Mouse (Mus musculus) limb, embryonic 13.5 days (tissue): ENCODE data around the gene Trarg1. TPM values are rescaled to one million over a fixed set of nuclear protein-coding genes. Genes with fewer than 3 reads are reported as not detected.
A peak's percentile ranks its signal among the peaks of the same experiment; 100 is the strongest.

Source experiments
- ATAC-seq: fragments of 200-750 bp; cut with Nextera tagmentation; 2 replicates; pipeline ENCODE4 v1.8.0; 2017; ENCODE audit warnings: low read depth, moderate number of reproducible peaks, moderate TSS enrichment; ENCODE audit not compliant: low FRiP score
- H3K27ac ChIP-seq: fragments of 300-500 bp; sonication (generic); 2 replicates; pipeline ENCODE4 v1.5.1; 2015; ENCODE audit warnings: inconsistent platforms, mild to moderate bottlenecking, moderate library complexity
- H3K27me3 ChIP-seq: fragments of 300-500 bp; sonication (generic); 2 replicates; pipeline ENCODE4 v1.6.1; 2015; ENCODE audit warnings: mild to moderate bottlenecking, inconsistent platforms
- H3K36me3 ChIP-seq: fragments of 300-500 bp; sonication (generic); 2 replicates; pipeline ENCODE4 v1.6.1; 2015; ENCODE audit warnings: inconsistent platforms, mild to moderate bottlenecking, moderate library complexity
- H3K4me1 ChIP-seq: fragments of 300-500 bp; sonication (generic); 2 replicates; pipeline ENCODE4 v1.6.1; 2015; ENCODE audit warnings: inconsistent platforms
- H3K4me2 ChIP-seq: fragments of 300-500 bp; sonication (generic); replicated peaks from 2 replicates; pipeline ENCODE4 v1.6.1; 2015; ENCODE audit warnings: inconsistent platforms, mild to moderate bottlenecking, moderate library complexity
- H3K4me3 ChIP-seq: fragments of 300-500 bp; sonication (generic); 2 replicates; pipeline ENCODE4 v1.5.1; 2015; ENCODE audit warnings: moderate library complexity, mild to moderate bottlenecking, inconsistent platforms
- H3K9ac ChIP-seq: fragments of 300-500 bp; sonication (generic); 2 replicates; pipeline ENCODE4 v1.6.1; 2015; ENCODE audit warnings: mild to moderate bottlenecking, inconsistent platforms
- H3K9me3 ChIP-seq: fragments of 300-500 bp; sonication (generic); 2 replicates; pipeline ENCODE4 v1.6.1; 2016; ENCODE audit warnings: inconsistent platforms
- WGBS: fragments of 180-500 bp; shearing (Covaris S2); methylation state at CpG from one replicate; pipeline ENCODE4 v1.1.7; 2015; 5-methylcytosine and 5-hydroxymethylcytosine counted together
- polyA plus RNA-seq: library from polyadenylated mRNA; unstranded; fragments of >200 nt; fragmentation: Nextera tagmentation; extraction: Ambion mirVana; gene quantifications from 2 replicates; pipeline ENCODE4 v1.2.1, GENCODE M21; 2015

The Trarg1 gene
- polyA plus RNA-seq, 1 experiment from 2014 or later: 0.37 TPM

- no peak for ATAC-seq
- H3K9me3 ChIP-seq: no peaks in the 10 kb centered on the region
- peaks cover 20% of the 10 kb centered on the region for H3K4me1 ChIP-seq
- H3K9ac ChIP-seq: 0 out of 2 replicates have a peak overlapping the region, but pooled peaks have one; percentile 58
- 5% methylated on average over 10 of the region's 10 CpGs for WGBS
- H3K36me3 ChIP-seq: no peaks in the 10 kb centered on the region
- H3K4me2 ChIP-seq: peak overlapping the region; percentile 52
- no peak overlapping the region for H3K27ac ChIP-seq
- H3K27me3 ChIP-seq: no peaks in the 10 kb centered on the region
- peak overlapping the region; percentile 28 for H3K4me3 ChIP-seq
Measured at GRCm38 (mm10) chr11:76655106-76655505, 24.5 kb upstream of the Trarg1 start.

- no peak for ATAC-seq
- H3K9ac ChIP-seq: no peak overlapping the region
Measured at GRCm38 (mm10) chr11:76657450-76657970, 22.1 kb upstream of the Trarg1 start.

GRCm38 (mm10) chr11:76659138-76659930 is 20.3 kb upstream of the Trarg1 start:
- H3K27ac ChIP-seq: peak overlapping the region; percentile 18; the same call in 1 of the 2 replicates
- peak overlapping the region; percentile 28; the same call in 1 of the 2 replicates for H3K4me2 ChIP-seq
- peaks cover 20% of the 10 kb centered on the region for H3K4me1 ChIP-seq
- H3K4me3 ChIP-seq: no peak overlapping the region
- WGBS: 19% methylated on average over 14 of the region's 14 CpGs
- H3K27me3 ChIP-seq: peaks cover 8% of the 10 kb centered on the region
- no peak overlapping the region for H3K9ac ChIP-seq
- ATAC-seq: peak; percentile 69; the same call in 1 of the 2 replicates
- H3K9me3 ChIP-seq: no peaks in the 10 kb centered on the region
- no peaks in the 10 kb centered on the region for H3K36me3 ChIP-seq

More at GRCm38 (mm10) chr11:76657450-76657970, 22.1 kb upstream of the Trarg1 start:
- no peak overlapping the region for H3K4me2 ChIP-seq
- WGBS: 38% methylated on average over 4 of the region's 4 CpGs
- no peaks in the 10 kb centered on the region for H3K9me3 ChIP-seq
- no peaks in the 10 kb centered on the region for H3K27me3 ChIP-seq
- no peak overlapping the region for H3K27ac ChIP-seq
- H3K36me3 ChIP-seq: no peaks in the 10 kb centered on the region
- H3K4me3 ChIP-seq: no peak overlapping the region
- H3K4me1 ChIP-seq: peaks cover 20% of the 10 kb centered on the region

GRCm38 (mm10) chr11:76661790-76662468 is 17.7 kb upstream of the Trarg1 start:
- no peak overlapping the region for H3K4me3 ChIP-seq
- no peaks in the 10 kb centered on the region for H3K36me3 ChIP-seq
- peaks cover 34% of the 10 kb centered on the region for H3K27me3 ChIP-seq
- WGBS: 42% methylated on average over 7 of the region's 7 CpGs
- ATAC-seq: no peak
- H3K9me3 ChIP-seq: no peaks in the 10 kb centered on the region
- no peak overlapping the region for H3K27ac ChIP-seq
- no peak overlapping the region for H3K9ac ChIP-seq
- peaks cover 29% of the 10 kb centered on the region for H3K4me1 ChIP-seq
- H3K4me2 ChIP-seq: no peak overlapping the region

GRCm38 (mm10) chr11:76666002-76666649 is 13.5 kb upstream of the Trarg1 start:
- peak overlapping the region; percentile 71 for H3K4me2 ChIP-seq
- peaks cover 11% of the 10 kb centered on the region for H3K4me1 ChIP-seq
- peaks cover 72% of the 10 kb centered on the region for H3K27me3 ChIP-seq
- 7% methylated on average over 35 of the region's 35 CpGs for WGBS
- peak overlapping the region; percentile 44 for H3K4me3 ChIP-seq
- H3K9ac ChIP-seq: peak overlapping the region; percentile 62
- no peak overlapping the region for H3K27ac ChIP-seq
- ATAC-seq: no peak
- H3K36me3 ChIP-seq: no peaks in the 10 kb centered on the region
- H3K9me3 ChIP-seq: no peaks in the 10 kb centered on the region

- Histone ChIP-seq H3K9ac (no peak overlapping the region), H3K4me1 (peaks cover 20% of the 10 kb centered on the region), H3K27ac (no peak overlapping the region), H3K9me3 (no peaks in the 10 kb centered on the region), H3K4me2 (no peak overlapping the region), H3K4me3 (no peak overlapping the region), H3K27me3 (peaks cover 89% of the 10 kb centered on the region), H3K36me3 (no peaks in the 10 kb centered on the region)
- ATAC-seq: no peak
- 20% methylated on average over 4 of the region's 4 CpGs for WGBS
Measured at GRCm38 (mm10) chr11:76667807-76668206, 11.8 kb upstream of the Trarg1 start.

GRCm38 (mm10) chr11:76671871-76672475 is 7.6 kb upstream of the Trarg1 start, which contains the start of gene Bhlha9:
Gene Bhlha9, plus strand, starts transcription at chr11:76672470.
- Histone ChIP-seq H3K9me3 (no peaks in the 10 kb centered on the region), H3K27me3 (peaks cover 88% of the 10 kb centered on the region), H3K4me1 (peaks cover 16% of the 10 kb centered on the region), H3K27ac (no peak within 1 kb of the TSS), H3K4me3 (peak within 1 kb of the TSS; percentile 47), H3K9ac (peak within 1 kb of the TSS; percentile 67), H3K4me2 (peak within 1 kb of the TSS; percentile 88), H3K36me3 (no peaks in the 10 kb centered on the region)
- 55% methylated on average over 15 of the region's 15 CpGs for WGBS
- no peak for ATAC-seq

GRCm38 (mm10) chr11:76672561-76673384 is 6.8 kb upstream of the Trarg1 start:
- no peak overlapping the region for H3K27ac ChIP-seq
- H3K36me3 ChIP-seq: no peaks in the 10 kb centered on the region
- 0 out of 2 replicates have a peak, but pooled peaks have one; percentile 17 for ATAC-seq
- H3K4me2 ChIP-seq: peak overlapping the region; percentile 88
- H3K4me1 ChIP-seq: peaks cover 15% of the 10 kb centered on the region
- no peaks in the 10 kb centered on the region for H3K9me3 ChIP-seq
- H3K4me3 ChIP-seq: peak overlapping the region; percentile 47
- H3K9ac ChIP-seq: peak overlapping the region; percentile 67
- WGBS: 2% methylated on average over 64 of the region's 64 CpGs
- peaks cover 80% of the 10 kb centered on the region for H3K27me3 ChIP-seq

GRCm38 (mm10) chr11:76674199-76674598 is 5.4 kb upstream of the Trarg1 start:
- Histone ChIP-seq H3K27ac (no peak overlapping the region), H3K4me2 (no peak overlapping the region), H3K4me3 (no peak overlapping the region; the same call in 1 of the 2 replicates), H3K9ac (no peak overlapping the region), H3K4me1 (peaks cover 20% of the 10 kb centered on the region), H3K27me3 (peaks cover 72% of the 10 kb centered on the region), H3K9me3 (no peaks in the 10 kb centered on the region), H3K36me3 (no peaks in the 10 kb centered on the region)
- 42% methylated on average over 8 of the region's 8 CpGs for WGBS
- no peak for ATAC-seq

- no peak overlapping the region for H3K4me3 ChIP-seq
- H3K27ac ChIP-seq: no peak overlapping the region
- peaks cover 67% of the 10 kb centered on the region for H3K27me3 ChIP-seq
- WGBS: 34% methylated on average over 4 of the region's 4 CpGs
- H3K4me1 ChIP-seq: peaks cover 20% of the 10 kb centered on the region
- H3K9me3 ChIP-seq: no peaks in the 10 kb centered on the region
- H3K36me3 ChIP-seq: no peaks in the 10 kb centered on the region
- no peak for ATAC-seq
- H3K9ac ChIP-seq: no peak overlapping the region
- no peak overlapping the region for H3K4me2 ChIP-seq
Measured at GRCm38 (mm10) chr11:76674704-76675103, 4.9 kb upstream of the Trarg1 start.

- no peak overlapping the region for H3K4me3 ChIP-seq
- WGBS: 46% methylated on average over 2 of the region's 2 CpGs
- H3K4me1 ChIP-seq: no peaks in the 10 kb centered on the region
- no peaks in the 10 kb centered on the region for H3K9me3 ChIP-seq
- no peaks in the 10 kb centered on the region for H3K36me3 ChIP-seq
- H3K9ac ChIP-seq: no peak overlapping the region
- no peak overlapping the region for H3K27ac ChIP-seq
- peaks cover under 1% of the 10 kb centered on the region; the same call in 1 of the 2 replicates for H3K27me3 ChIP-seq
- ATAC-seq: no peak
- H3K4me2 ChIP-seq: no peak overlapping the region
Measured at GRCm38 (mm10) chr11:76685604-76686003, 6.0 kb downstream of the Trarg1 start.
